Mouse (Mus musculus) cerebellum, adult 11 months (tissue): Measurements from ENCODE around the gene Gm26992.
"Not testable (repeated sequence)": the region's sequence is repeated elsewhere in the genome, so short reads cannot be mapped to it uniquely, and the experiment has no call there.

Experiments
- DNase-seq: peaks from one replicate; pipeline ENCODE4 v3.0.0; 2022

Gene Gm26992

DNA sequence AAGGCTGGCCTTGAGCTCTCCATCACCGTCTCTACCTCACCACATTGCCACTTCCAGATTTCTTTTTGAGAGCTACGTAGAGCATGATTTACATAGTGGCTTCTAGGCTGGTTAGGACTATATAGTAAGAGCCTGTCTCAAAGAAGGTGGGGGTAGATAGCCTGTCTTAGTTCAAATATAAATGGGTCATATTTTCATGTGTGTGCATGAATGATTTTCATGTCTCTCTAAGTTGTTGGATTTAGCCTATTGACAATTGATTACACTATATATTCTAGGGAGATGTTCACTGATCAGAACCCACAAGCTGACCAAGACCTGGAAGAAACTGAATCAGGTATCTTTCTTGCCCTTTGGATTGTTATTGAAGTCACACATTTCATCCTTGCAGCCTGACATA is at the start of gene Gm26992:
Gene Gm26992, plus strand, starts transcription at position 301 of the 400 bp plus-strand sequence.
- DNase-seq = no peak

DNA sequence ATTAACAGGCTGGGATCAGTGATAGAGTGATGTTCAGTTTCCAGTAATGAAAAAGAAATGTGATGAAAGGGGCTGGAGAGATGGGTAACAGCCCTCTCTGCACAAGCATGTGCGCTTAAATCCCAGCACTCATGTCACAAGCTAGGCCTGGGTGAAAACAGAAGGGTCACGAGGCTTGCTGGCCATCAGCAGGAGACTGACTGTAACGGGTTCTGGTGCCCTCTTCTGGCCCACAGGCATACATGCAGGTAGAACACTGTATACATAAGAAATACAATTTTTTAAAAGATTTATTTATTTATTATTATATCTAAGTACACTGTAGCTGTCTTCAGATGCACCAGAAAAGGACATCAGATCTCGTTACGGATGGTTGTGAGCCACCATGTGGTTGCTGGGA is 47.6 kb upstream of the Gm26992 start:
- DNase-seq = no peak

DNA sequence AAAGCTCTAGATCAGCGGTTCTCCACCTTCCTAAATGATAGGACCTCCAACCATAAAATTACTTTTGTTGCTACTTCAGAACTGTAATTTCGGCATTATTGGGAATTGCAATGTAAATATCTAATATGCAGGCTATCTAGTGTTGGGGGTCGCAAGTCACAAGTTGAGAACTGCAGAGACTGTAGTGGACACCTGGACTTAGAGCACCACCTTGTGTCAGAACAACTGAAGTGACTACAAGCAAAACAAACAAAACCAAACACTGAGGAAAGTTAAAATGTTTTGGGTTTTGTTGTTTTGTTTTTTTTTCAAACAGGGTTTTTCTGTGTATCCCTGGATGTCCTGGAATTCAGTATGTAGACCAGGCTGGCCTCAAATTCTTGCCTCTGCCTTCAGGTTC is 37.3 kb upstream of the Gm26992 start:
- DNase-seq = no peak

DNA sequence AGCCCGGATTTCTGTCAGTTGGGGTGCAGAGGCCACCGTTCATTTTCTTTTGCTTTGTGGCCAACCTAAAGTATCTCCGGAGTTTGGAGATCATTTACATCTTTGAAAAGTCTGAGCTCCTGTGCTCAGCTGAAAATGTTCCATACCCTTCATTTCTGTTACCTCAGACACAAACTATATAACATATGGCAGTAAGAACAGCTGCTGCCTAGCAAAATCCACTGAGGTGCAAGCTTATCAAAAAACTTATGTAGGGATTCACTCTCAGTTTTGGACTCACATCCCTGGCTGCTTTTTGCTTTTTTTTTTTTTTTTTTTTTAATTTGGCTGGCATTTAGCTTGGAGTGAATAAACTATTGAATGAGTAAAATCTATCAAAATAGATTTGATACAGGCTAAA is 33.7 kb upstream of the Gm26992 start:
- DNase-seq = no peak

DNA sequence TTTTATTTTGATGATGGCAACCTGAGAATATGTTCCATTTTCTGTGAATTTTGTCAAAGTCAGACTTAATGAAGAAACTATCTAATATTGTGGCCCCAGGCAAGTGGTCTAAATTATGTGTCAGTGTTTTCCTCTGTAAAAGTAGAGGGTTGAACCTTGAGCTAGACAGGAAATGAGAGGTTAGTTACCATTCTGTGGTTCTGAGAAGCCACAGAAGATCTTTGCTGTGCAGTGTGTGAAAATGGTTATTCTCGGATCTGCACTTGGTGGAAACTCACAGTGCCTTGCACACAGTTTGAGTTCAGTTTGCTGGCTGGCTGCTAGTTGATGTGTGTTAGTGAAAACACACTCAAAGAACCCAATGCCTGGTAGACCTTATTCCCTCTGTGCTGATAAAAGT is 28.0 kb upstream of the Gm26992 start:
- no peak for DNase-seq

DNA sequence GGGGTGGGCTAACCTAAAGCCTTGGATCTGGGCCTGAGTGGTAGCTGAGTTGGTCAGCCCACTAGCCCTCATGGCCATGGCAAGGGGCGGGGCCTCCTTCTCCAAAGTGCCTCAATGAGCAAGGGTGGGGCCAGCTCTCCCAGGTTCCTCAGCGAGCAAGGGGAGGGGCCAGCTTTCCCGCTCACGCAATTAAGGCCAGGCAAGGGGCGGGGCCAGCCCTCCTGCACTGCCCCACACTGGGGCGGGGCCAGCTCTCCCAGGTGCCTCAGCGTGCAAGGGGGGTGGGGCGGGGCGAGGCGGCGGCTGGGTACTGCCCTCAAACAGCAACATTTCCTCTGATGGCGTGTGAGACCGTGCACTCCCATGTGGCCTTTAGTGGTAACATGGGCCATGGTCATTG is 16.8 kb upstream of the Gm26992 start:
- DNase-seq = peak; percentile 1

DNA sequence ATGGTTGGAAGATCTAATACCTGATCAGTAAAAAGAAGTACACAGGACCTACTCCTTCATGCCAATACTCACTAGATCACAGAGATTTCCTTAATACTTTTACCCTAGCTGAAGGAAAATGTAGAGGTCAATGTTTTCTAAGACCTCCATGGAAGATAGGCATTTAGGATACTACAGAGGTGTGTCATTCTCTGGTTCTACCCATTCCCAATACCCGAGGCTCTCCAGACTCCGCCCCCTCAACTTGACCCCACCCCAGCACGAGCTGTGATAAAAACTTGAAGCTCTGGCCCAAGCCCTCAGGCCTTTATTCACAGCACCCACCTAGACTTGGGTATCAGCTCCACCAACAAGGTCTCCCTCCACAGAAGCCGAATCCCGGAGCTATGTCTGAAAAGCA is 7.6 kb upstream of the Gm26992 start, which contains the start of gene Tsx:
Gene Tsx, plus strand, starts transcription at position 301 of the 400 bp plus-strand sequence.
- no peak for DNase-seq

DNA sequence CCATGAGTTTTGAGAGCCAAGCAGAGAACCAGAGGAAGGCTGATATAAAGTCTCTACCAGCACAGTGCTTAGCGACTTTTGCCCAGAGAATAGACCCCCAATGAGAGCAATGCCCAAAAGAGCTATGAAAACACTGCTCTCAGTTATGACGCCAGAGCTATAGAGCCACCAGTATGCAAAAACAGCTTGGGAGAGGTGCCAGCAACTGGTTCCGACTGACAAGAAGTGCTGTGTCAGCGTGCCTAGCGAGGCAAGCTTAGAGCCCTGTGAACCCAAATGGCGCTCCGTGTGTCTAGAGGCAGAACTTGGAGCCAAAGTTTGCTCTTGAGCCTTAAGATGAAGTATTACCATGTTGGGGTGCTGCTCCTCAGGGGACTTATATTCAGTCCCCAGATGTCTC is 5.9 kb downstream of the Gm26992 start:
- DNase-seq = no peak

DNA sequence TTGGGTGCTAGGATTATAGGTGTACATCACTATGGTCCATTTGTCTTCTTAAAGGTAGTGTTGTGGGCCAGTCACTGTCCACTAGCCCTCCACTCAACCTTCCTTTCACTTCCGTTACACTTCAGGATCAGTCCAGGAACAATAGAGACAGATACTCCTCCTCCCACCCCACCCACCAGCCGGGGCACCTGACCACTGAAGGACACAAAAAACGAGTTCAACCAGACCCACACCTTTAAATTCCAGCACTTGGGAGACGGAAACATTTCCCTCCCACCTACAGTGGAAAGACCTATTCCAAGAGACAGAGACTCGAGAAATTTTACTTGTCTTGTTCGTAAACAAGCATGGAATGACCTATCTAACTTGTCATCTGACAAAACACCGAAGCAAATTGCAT is 10.5 kb downstream of the Gm26992 start:
- no peak for DNase-seq

DNA sequence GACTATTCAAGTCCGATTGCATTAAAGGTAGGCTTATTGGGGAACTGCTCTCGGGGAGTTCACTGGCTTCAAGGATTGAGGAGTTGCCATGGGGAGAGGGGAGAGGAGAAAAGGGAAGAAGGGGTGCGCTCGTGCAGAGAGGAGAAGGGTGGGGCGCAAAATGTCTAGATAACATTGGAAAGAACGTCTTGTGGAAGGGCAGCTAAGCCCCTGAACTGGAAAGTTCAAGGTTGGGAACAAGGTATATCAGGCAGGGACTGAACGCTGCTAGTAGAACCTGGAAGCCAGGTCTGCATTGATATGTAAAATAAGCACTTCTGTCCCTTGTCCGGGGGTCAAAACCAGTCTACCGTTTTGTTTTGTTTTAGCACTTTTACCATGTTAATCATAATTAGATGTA is 16.2 kb downstream of the Gm26992 start:
- no peak for DNase-seq

DNA sequence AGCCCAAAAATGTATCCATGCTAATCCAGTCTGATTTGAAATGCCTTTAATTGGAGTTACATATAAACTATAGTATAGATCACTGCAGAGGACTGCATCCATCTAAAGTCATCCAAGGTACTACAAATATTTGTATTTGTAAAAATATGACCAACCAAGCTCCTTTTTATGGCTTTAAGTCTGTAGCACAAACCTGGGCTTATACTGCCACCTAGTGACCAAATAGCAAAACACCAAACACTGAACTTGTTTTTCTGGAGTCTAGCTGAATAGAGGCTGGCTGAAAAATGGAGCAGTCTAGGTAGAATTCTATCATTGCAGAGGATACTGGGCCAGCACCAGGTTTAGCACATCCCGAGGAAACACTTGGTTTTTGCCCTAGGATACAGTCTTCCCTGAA is 19.0 kb downstream of the Gm26992 start:
- DNase-seq = peak; percentile 16

DNA sequence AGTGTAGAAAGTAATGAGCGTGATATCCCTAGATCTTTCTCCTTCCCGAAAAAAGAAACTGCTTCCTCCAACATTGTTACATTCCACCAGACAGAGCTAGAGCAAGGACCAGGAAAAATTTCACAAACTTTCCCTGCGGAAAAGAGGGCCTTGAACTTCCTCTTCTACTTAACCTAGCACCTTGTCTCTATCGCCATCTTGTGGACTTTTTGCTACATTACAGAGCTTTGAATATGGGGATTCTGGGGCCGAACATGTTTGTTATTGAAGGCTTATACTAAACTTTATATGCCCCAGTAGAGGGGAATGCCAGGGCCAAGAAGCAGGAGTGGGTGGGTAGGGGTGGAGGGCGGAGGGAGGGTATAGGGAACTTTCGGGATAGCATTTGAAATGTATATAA is 21.9 kb downstream of the Gm26992 start:
- no peak for DNase-seq

DNA sequence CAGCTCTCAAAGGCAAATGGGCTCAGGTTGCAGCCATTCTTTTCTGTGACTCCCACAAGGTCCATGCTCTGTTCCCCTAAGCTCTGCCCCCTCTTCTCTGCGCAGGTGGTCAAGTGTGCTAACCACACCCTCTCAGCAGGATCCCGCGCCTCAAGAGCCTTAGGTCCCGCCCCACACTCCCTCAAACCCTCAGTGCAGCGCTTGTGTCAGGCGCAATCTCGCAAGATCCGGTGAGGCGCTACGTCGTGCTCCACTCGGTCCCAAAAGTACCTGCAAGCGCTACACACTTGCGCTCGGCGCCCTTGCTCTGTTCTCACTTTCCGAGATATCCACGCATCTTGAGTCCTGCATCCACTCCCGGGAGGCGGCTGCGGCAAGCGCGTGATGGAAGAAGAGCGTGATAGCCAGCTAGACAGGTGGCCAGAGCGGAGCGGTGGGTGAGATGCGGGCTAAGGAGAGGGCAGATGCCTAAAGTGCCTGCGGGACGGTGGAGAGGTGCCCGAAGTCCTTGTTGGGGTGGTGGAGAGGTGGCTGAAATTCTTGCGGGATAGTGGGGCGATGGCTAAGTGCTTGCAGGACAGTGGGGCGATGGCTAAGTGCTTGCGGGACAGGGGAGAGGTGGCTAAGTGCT is 25.8 kb downstream of the Gm26992 start:
- peak; percentile 46 for DNase-seq

DNA sequence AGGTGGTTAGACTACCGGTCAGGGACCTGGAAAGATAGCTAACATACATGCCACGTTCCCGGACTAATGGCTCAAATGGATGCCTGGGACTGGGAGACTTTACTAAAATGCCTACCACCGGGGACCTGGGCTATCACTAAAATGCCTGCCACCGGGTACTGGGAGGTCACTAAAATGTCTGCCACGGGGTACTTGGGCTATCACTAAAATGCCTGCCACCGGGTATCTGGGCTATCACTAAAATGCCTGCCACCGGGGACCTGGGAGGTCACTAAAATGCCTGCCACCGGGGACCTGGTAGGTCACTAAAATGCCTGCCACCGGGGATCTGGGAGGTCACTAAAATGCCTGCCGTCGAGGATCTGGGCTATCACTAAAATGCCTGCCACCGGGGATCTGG is 26.6 kb downstream of the Gm26992 start:
- DNase-seq = not testable (repeated sequence)

DNA sequence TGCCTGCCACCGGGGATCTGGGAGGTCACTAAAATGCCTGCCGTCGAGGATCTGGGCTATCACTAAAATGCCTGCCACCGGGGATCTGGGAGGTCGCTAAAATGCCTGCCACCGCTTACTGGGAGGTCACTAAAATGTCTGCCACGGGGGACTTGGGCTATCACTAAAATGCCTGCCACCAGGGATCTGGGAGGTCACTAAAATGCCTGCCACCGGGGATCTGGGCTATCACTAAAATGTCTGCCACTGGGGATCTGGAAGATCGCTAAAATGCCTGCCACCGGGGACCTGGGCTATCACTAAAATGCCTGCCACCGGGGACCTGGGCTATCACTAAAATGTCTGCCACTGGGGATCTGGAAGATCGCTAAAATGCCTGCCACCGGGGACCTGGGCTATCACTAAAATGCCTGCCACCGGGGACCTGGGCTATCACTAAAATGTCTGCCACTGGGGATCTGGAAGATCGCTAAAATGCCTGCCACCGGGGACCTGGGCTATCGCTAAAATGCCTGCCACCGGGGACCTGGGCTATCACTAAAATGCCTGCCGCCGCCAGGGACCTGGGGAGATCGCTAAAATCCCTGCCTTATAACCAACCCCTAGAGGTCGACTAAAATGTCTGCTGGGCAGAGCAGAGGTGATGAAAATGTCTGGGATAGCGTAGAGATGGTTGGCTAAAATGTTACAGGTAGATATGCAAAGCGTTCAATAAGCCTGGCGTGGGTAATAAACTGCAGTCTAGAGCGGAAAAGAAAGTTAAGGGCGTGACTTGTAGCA is 27.3 kb downstream of the Gm26992 start:
- DNase-seq = not testable (repeated sequence)

DNA sequence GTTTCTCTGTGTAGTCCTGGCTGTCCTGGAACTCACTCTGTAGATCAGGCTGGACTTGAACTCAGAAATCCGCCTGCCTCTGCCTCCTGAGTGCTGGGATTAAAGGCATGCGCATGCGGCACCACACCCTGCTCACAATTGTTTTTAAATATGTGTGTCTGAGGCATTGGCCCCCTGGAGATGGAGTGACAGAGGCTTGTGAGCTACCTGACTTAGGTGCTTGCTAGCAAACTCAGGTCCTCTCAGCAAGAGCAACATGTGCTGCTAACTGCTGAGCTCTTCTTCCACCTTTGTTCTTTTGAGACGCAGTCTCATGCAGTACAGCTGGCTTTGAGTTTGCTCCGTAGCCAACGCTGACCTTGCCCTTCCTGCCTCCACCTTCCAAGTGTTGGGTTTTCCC is 31.0 kb downstream of the Gm26992 start:
- no peak for DNase-seq

DNA sequence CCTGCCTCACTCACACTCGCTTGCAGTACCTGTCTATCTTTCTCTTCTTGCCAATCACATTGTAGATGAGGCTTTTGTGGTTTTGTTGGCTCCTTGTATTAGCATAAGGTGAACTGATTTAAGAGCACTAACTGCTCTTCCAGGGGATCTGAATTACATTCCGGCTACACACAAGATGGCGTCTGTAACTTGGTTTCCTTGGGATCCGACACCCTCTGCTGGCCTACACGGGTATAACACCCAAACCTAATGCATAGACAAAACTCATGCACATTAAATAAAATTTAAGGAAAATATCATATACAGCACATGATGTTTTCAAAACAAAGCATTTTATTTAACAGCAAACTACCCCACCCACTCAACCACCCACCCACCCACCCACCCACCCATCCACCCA is 38.2 kb downstream of the Gm26992 start:
- no peak for DNase-seq

DNA sequence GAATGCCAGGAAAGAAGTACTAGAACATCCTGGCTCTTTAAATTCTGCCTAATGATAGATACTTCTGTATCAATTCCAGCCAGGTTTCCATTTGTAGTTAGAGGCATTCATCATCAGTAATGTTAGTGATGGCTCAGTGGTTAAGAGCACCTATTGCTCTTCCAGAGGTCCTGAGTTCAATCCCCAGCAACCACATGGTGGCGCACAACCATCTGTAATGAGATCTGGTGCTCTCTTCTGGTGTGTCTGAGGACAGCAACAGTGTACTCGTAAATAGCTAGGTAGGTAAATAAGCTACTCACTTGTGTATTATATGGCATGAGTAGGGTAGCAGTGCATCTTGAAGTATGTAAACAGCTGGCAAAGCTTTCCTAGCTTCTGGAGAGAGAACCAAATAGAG is 47.2 kb downstream of the Gm26992 start:
- DNase-seq = no peak

DNA sequence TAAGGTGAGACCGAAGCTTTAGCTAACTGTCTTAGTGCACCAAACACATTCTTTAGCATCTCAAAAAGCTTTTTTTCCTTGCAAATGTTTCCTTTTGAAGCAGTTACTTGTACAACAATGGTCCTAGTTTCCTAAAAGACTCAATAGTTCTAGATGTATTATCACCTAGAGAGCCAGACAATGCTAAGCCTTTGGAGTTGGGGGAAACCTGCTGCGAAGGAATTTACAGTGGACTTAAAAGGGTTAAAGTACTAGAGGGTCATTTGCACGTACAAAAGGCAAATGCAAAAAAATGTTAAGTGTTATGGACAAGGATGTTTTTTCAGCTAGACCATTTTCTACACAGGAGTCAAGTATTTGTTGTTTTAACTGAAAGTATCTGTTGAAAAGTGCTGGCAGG is 50.5 kb downstream of the Gm26992 start:
- DNase-seq = no peak

DNA sequence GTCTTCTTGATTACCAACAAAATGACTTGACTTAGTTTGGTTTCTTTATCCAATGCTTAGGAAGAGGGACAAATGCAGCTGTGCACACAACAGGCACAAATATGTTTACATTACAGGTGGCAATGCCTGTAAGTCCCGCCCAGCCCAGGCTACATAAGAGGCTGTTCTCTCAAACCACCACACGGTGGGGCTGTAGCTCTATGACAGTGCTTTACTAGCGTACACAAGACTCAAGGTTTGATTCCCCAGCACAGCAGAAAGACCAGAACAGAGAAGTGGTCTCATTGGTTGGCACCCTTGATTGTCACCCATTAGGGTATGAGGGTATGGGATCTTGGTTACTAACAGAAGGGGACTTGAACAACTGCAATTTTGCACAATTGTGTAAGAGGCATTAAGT is 55.7 kb downstream of the Gm26992 start:
- DNase-seq = peak; percentile 57

DNA sequence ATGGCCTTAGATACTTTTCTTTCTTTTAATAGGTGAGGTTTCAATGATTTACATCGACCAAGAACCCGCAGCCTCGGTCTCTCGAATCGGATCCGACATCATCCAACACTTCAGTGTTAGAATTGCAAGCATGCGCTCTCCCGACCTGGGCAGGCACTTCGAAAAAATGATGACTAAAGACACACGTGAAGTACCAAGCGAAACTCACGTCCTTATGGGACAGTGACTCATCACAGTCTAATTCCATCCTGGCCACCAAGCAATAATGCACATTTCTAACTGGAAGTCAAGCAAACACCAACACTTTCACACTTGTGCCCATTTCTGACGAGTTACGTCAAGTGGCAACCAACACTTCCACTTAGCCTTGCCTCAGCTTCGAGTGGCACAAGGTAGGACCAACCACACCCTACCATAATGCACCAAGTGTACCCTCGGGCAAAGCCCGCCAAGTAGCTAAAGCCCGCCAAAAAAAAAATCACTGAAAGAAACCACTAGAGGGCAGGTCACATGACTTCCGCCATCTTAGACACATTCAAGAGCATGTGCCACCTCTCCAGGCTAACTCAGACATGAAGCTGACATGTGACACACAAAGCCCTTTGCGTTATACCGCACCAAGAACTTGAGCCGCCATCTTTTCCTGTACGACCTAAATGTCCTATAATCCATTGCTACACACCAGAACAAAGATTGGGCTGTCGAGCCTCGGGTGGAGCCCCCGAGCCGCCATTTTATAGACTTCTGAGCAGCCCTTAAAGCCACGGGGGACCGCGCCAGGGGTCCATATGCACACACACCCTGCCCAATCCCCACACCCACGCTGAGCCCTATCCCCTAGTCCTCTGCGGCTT is 59.7 kb downstream of the Gm26992 start:
- DNase-seq = peak; percentile 43

DNA sequence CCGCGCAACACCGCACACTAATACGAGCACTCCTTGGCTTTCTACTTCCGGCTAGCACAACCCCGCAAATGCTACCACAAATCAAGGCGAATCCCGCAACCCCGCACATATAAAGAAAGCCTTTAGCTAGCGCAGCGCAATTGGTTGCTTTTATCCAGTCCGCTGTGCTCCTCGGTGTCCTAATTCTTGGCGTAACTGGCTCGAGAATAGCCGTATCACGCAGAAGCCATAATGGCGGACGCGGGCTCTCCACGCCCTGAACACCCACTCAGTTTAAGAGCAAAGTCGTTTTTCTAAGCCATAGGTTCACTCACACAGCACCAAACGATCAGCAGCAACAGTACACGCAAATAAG is 60.3 kb downstream of the Gm26992 start:
- no peak for DNase-seq

DNA sequence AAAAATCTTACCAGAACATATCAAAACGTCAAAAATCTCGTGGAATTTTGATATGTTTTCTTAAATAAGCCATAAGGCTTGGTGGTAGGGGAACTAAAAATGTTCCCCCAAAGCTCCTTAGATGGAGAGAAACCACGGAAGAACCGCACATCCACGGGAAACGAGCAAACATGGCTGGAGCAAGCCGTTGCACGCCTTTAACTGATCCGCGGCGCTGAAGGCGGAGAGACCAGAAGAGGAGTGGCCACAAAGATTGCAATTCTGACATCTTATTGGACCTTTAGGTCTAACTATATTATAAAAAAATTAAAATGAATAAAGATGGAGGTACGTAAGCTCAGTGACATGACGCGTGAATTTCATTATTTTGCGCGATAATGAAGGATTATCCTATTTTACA is 61.2 kb downstream of the Gm26992 start:
- DNase-seq = peak; percentile 37

DNA sequence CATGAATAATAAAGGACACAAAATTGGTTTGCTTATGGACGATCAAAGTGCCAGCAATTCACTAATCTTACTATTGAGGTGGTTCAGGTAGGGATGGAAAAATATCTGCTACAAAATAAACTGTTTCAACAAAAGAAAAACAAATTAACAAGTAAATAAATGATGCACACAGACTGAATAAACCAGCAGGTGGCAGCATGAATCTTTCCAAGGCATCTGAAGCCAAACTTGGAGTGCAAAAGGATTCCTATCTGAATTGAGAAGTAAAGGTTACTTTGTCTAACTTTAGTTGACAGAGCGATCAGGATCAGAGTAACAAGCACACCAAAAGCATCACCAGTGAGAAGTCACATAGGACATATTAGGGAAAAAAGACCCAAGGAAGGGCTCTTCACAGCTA is 62.2 kb downstream of the Gm26992 start:
- DNase-seq = peak; percentile 39
